Mouse (Mus musculus) heart, embryonic 16.5 days (tissue): Measurements from ENCODE around the gene Svs1. TPM values are rescaled to one million over a fixed set of nuclear protein-coding genes. Genes with fewer than 3 reads are reported as not detected.

Experiments used
- ATAC-seq: fragments of 200-750 bp; cut with Nextera tagmentation; replicated peaks from 2 replicates; pipeline ENCODE4 v1.8.0; 2017; ENCODE audit warnings: moderate number of reproducible peaks; ENCODE audit not compliant: insufficient read depth, low FRiP score; ENCODE audit errors: extremely low read depth
- H3K27ac ChIP-seq: fragments of 300-500 bp; sonication (generic); 2 replicates; pipeline ENCODE4 v1.5.1; 2014; ENCODE audit warnings: mild to moderate bottlenecking, low read length, control low read depth, moderate library complexity
- H3K27me3 ChIP-seq: fragments of 300-500 bp; sonication (generic); 2 replicates; pipeline ENCODE4 v1.6.1; 2014; ENCODE audit warnings: low read length, mixed read lengths; ENCODE audit not compliant: control insufficient read depth, insufficient read depth
- H3K36me3 ChIP-seq: fragments of 300-500 bp; sonication (generic); 2 replicates; pipeline ENCODE4 v1.6.1; 2014; ENCODE audit not compliant: control insufficient read depth, insufficient read depth
- H3K4me1 ChIP-seq: fragments of 300-500 bp; sonication (generic); 2 replicates; pipeline ENCODE4 v1.6.1; 2014; ENCODE audit warnings: low read length, mixed read lengths; ENCODE audit not compliant: control insufficient read depth, insufficient read depth
- H3K4me2 ChIP-seq: fragments of 300-500 bp; sonication (generic); 2 replicates; pipeline ENCODE4 v1.6.1; 2014; ENCODE audit warnings: low read depth, mild to moderate bottlenecking, control low read depth, low read length
- H3K4me3 ChIP-seq: fragments of 300-500 bp; sonication (generic); 2 replicates; pipeline ENCODE4 v1.5.1; 2014; ENCODE audit warnings: mild to moderate bottlenecking, control low read depth, low read length
- H3K9ac ChIP-seq: fragments of 300-500 bp; sonication (generic); 2 replicates; pipeline ENCODE4 v1.6.1; 2014; ENCODE audit warnings: low read length, control low read depth
- H3K9me3 ChIP-seq: fragments of 300-500 bp; sonication (generic); replicated peaks from 2 replicates; pipeline ENCODE4 v1.6.1; 2016; ENCODE audit warnings: low read length; ENCODE audit not compliant: control insufficient read depth
- WGBS: fragments of 180-500 bp; shearing (Covaris S2); extraction: QIAGEN DNeasy Blood & Tissue Kit; methylation state at CpG from one replicate; pipeline ENCODE4 v1.1.7; 2014; 5-methylcytosine and 5-hydroxymethylcytosine counted together
- polyA plus RNA-seq: library from polyadenylated mRNA; unstranded; fragments of >200 nt; fragmentation: Nextera tagmentation; extraction: Ambion mirVana; gene quantifications from 2 replicates; pipeline ENCODE4 v1.2.1, GENCODE M21; 2015

Gene Svs1
- polyA plus RNA-seq, 1 experiment from 2014 or later: not detected

- Histone ChIP-seq H3K4me1 (peaks cover 9% of the 10 kb centered on the region; the same call in 1 of the 2 replicates), H3K9me3 (no peaks in the 10 kb centered on the region), H3K4me3 (no peak overlapping the region), H3K36me3 (no peaks in the 10 kb centered on the region), H3K27me3 (no peaks in the 10 kb centered on the region; the same call in 1 of the 2 replicates), H3K4me2 (no peak overlapping the region), H3K27ac (no peak overlapping the region), H3K9ac (no peak overlapping the region)
- no peak for ATAC-seq
- 80% methylated on average over 4 of the region's 4 CpGs for WGBS
Observed at GRCm38 (mm10) chr6:49032783-49033182, 46.1 kb downstream of the Svs1 start.

DNA sequence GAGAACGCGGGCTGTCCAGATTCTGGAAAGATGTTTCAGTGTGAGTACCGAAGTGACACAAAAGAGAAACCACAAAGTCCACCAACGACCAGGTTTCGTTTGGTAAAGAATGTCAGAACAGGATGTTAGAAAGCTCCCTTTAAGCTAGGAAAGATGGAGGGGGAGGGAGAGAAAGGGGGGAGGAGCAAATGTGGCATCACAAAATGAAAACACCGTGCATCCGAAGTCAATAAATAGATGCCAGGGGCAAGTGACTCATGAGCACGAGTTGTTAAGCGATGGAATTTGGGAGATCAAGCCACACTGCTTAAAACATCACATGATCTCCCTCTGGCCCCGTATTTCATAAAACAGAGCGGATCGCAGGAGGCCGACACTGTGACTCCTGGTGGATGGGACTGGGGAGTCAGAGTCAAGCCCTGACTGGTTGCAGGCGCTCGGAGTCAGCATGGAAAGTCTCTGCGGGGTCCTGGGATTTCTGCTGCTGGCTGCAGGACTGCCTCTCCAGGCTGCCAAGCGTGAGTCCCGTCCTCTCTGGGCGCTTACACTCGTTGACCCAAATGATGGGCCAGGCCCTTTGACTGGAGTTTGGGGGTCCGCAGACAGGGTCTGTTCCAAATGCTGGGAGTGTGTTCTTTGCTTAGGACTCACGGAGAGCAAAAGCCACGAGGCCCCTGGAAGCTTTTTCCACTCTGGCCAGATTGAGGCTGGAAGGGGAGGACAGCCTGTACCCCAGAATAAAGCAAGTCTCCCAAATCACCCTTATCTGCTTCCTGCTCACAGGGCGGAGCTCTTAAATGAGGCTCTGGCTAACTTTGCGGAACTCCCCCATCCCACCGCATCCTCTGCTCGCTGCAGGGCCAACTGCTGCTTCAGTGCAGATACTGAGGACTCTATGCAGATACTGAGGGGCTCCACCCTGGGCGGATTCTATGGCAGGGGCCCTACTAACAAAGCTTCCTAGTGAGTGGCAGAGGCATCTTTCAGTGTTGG lies 49.9 kb downstream of the Svs1 start, which contains the start of gene Gpnmb:
TSS of gene Gpnmb (plus strand) at position 272 of the 993 bp plus-strand sequence.
- Histone ChIP-seq H3K4me2 (peak within 1 kb of the TSS; percentile 57), H3K27ac (no peak within 1 kb of the TSS), H3K9me3 (no peaks in the 10 kb centered on the region), H3K4me1 (peaks cover 9% of the 10 kb centered on the region; the same call in 1 of the 2 replicates), H3K36me3 (no peaks in the 10 kb centered on the region), H3K9ac (peak within 1 kb of the TSS; percentile 22; the same call in 1 of the 2 replicates), H3K4me3 (peak within 1 kb of the TSS; percentile 42), H3K27me3 (no peaks in the 10 kb centered on the region; the same call in 1 of the 2 replicates)
- no peak; the same call in none of the 2 replicates for ATAC-seq
- WGBS: 27% methylated on average over 28 of the region's 28 CpGs

- Histone ChIP-seq H3K4me2 (peak overlapping the region; percentile 57; the same call in 1 of the 2 replicates), H3K4me3 (no peak overlapping the region), H3K9me3 (no peaks in the 10 kb centered on the region), H3K4me1 (peaks cover 9% of the 10 kb centered on the region; the same call in 1 of the 2 replicates), H3K36me3 (no peaks in the 10 kb centered on the region), H3K27ac (no peak overlapping the region), H3K9ac (no peak overlapping the region), H3K27me3 (no peaks in the 10 kb centered on the region; the same call in 1 of the 2 replicates)
- 53% methylated on average over 12 of the region's 12 CpGs for WGBS
- ATAC-seq: no peak
Observed at GRCm38 (mm10) chr6:49037268-49037662, 50.6 kb downstream of the Svs1 start.

DNA sequence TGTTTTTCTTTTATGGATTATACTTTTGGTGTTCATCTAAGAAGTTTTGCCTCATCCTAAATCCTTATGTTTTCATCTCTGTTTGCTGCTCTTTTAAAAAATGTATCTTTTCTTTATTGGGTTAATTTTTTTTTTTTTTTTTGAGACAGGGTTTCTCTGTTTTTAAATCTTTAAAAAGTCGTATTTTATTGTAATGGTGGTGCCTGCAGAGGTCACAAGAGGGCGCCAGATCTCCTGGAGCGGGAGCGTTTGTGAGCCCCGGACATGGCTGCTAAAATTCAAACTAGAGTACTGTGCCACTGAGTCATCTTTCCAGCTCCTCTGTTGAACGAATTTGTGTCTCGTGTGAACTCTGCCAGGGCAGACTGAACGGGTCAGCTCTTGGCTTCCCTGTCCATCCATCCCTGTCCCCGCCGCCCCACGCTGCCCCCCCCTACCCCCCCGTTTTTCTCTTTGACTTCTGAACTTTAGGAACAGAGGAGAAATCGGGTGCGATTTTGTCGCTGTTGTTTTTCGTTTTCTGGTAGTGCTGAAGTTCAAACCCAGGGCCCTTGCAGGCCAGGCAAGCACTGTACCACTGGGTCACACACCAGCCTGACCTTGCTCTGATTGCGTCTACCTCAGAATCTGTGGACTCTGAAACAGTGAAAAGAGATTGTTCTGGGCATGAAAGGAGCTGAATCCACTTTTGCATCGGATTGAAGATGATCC lies 53.0 kb downstream of the Svs1 start:
- H3K36me3 ChIP-seq: no peaks in the 10 kb centered on the region
- no peak for ATAC-seq
- H3K27ac ChIP-seq: no peak overlapping the region
- no peaks in the 10 kb centered on the region for H3K9me3 ChIP-seq
- 15% methylated on average over 18 of the region's 18 CpGs for WGBS
- H3K27me3 ChIP-seq: no peaks in the 10 kb centered on the region; the same call in 1 of the 2 replicates
- peak overlapping the region; percentile 48 for H3K4me3 ChIP-seq
- H3K9ac ChIP-seq: 0 out of 2 replicates have a peak overlapping the region, but pooled peaks have one; percentile 27
- peak overlapping the region; percentile 58 for H3K4me2 ChIP-seq
- H3K4me1 ChIP-seq: peaks cover 9% of the 10 kb centered on the region; the same call in 1 of the 2 replicates

Other genes with a start within 250 kb of the Svs1 start
- gene Gimap1, start 247.8 kb upstream of the Svs1 start, polyA plus RNA-seq: 30.4 and 35.0 TPM in 2 replicates
- gene Gimap5, start 240.7 kb upstream of the Svs1 start, polyA plus RNA-seq: 8.3 and 9.8 TPM in 2 replicates
- gene Gimap3, start 216.0 kb upstream of the Svs1 start, polyA plus RNA-seq: 0.14 and 0.25 TPM in 2 replicates
- 78.4 and 88.4 TPM in 2 replicates for gene Tmem176a, start 145.9 kb upstream of the Svs1 start, polyA plus RNA-seq
- gene Tmem176b, start 145.4 kb upstream of the Svs1 start, polyA plus RNA-seq: 217 and 227 TPM in 2 replicates
- gene Aoc1, start 114.0 kb upstream of the Svs1 start, polyA plus RNA-seq: 0.84 TPM in 1 of 2 replicates, not detected in the other
- not detected in 2 replicates for gene 1600015I10Rik, start 57.0 kb upstream of the Svs1 start, polyA plus RNA-seq
- gene Doxl2, start 11.9 kb upstream of the Svs1 start, polyA plus RNA-seq: not detected in 2 replicates
- 5.5 and 7.0 TPM in 2 replicates for gene Gpnmb, start 49.7 kb downstream of the Svs1 start, polyA plus RNA-seq
- 55.8 and 64.8 TPM in 2 replicates for gene Malsu1, start 86.9 kb downstream of the Svs1 start, polyA plus RNA-seq
- 33.1 and 33.5 TPM in 2 replicates for gene Igf2bp3, start 228.1 kb downstream of the Svs1 start, polyA plus RNA-seq